12 mouse cellular contexts compared by ENCODE assay signal in the genomic region with DNA sequence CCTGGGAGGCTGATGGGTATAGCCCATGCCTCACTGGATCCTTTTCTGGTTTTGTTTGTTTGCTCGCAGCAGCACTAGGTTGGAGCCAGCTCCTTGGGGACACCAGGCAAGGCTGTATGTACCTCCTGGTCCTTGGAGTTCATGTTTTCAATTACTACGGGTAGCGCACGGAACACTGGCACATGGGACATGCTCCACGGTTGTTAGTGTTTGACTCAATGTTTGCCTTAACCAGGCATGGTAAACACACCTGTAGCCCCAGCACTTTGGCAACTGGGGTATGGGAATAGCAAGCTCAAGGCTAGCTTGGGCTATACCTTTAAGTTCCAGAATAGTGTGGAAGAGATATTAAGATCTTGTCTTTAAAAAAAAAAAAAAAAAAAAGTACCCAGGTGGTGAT.
"Had no signal": no experiment of that assay in that cellular context is flagged by ENCODE, and none has a peak within 500 bp of the region (broad histone marks: within the 10 kb centered on the region; RNA-seq: fewer than 3 reads in every experiment).

No protein-coding gene starts in this region.

- DNase-seq: kidney, adult 18-20 months; kidney, postnatal 4 days; retina, postnatal 1 day; right cerebral cortex, postnatal 4 days; spleen, adult 18-20 months; thymus, postnatal 4 days had no signal

- H3K4me2 ChIP-seq: limb, embryonic 13.5 days; midbrain, embryonic 13.5 days had no signal

- H3K9me3 ChIP-seq: limb, embryonic 13.5 days; midbrain, embryonic 13.5 days had no signal

- ATAC-seq: midbrain, embryonic 13.5 days had no signal

- H3K4me3 ChIP-seq: layer of hippocampus, adult 2 months; limb, embryonic 13.5 days; midbrain, embryonic 13.5 days; myocyte had no signal

- H3K36me3 ChIP-seq: limb, embryonic 13.5 days; midbrain, embryonic 13.5 days had no signal

- H3K27me3 ChIP-seq: limb, embryonic 13.5 days; midbrain, embryonic 13.5 days had no signal

- H3K27ac ChIP-seq: kidney, postnatal 0 days; layer of hippocampus, adult 2 months; limb, embryonic 13.5 days; liver, embryonic 14.5 days; midbrain, embryonic 13.5 days had no signal

- H3K9ac ChIP-seq: limb, embryonic 13.5 days; liver, embryonic 14.5 days; midbrain, embryonic 13.5 days had no signal
